Mouse (Mus musculus): ENCODE results near the gene Gpc1.

Gene Gpc1

GRCm38 (mm10) chr1:92831188-92832001, at the start of gene Gpc1:
Gene Gpc1, plus strand, starts transcription at chr1:92831645.
- peak; percentile 72 for DNase-seq (ENCODE audit: low read depth, low spot score)

- DNase-seq (ENCODE audit: low read depth, low spot score) = peak; percentile 70
Measured at GRCm38 (mm10) chr1:92781862-92782261, 49.6 kb upstream of the Gpc1 start.

GRCm38 (mm10) chr1:92782587-92782986, 48.9 kb upstream of the Gpc1 start:
- no peak for DNase-seq (ENCODE audit: low read depth, low spot score)

GRCm38 (mm10) chr1:92787221-92787620, 44.2 kb upstream of the Gpc1 start:
- DNase-seq (ENCODE audit: low read depth, low spot score) = peak; percentile 9

- DNase-seq (ENCODE audit: low read depth, low spot score) = no peak
Measured at GRCm38 (mm10) chr1:92788049-92788448, 43.4 kb upstream of the Gpc1 start.

GRCm38 (mm10) chr1:92790628-92791027, 40.8 kb upstream of the Gpc1 start:
- DNase-seq (ENCODE audit: low read depth, low spot score) = no peak

- DNase-seq (ENCODE audit: low read depth, low spot score) = no peak
Measured at GRCm38 (mm10) chr1:92791070-92791831, 40.2 kb upstream of the Gpc1 start.

- DNase-seq (ENCODE audit: low read depth, low spot score) = peak; percentile 35
Measured at GRCm38 (mm10) chr1:92793781-92794180, 37.7 kb upstream of the Gpc1 start.

- DNase-seq (ENCODE audit: low read depth, low spot score) = no peak
Measured at GRCm38 (mm10) chr1:92798425-92798824, 33.0 kb upstream of the Gpc1 start.

GRCm38 (mm10) chr1:92799653-92800052, 31.8 kb upstream of the Gpc1 start:
- DNase-seq (ENCODE audit: low read depth, low spot score) = peak; percentile 75

- no peak for DNase-seq (ENCODE audit: low read depth, low spot score)
Measured at GRCm38 (mm10) chr1:92802362-92802761, 29.1 kb upstream of the Gpc1 start.

- no peak for DNase-seq (ENCODE audit: low read depth, low spot score)
Measured at GRCm38 (mm10) chr1:92803376-92803775, 28.1 kb upstream of the Gpc1 start.

GRCm38 (mm10) chr1:92805181-92805580, 26.3 kb upstream of the Gpc1 start:
- DNase-seq (ENCODE audit: low read depth, low spot score) = no peak

- DNase-seq (ENCODE audit: low read depth, low spot score) = no peak
Measured at GRCm38 (mm10) chr1:92805836-92806235, 25.6 kb upstream of the Gpc1 start.

- DNase-seq (ENCODE audit: low read depth, low spot score) = no peak
Measured at GRCm38 (mm10) chr1:92806720-92807119, 24.7 kb upstream of the Gpc1 start.

- DNase-seq (ENCODE audit: low read depth, low spot score) = no peak
Measured at GRCm38 (mm10) chr1:92809621-92810020, 21.8 kb upstream of the Gpc1 start.

- DNase-seq (ENCODE audit: low read depth, low spot score) = no peak
Measured at GRCm38 (mm10) chr1:92814319-92814718, 17.1 kb upstream of the Gpc1 start.

- DNase-seq (ENCODE audit: low read depth, low spot score) = no peak
Measured at GRCm38 (mm10) chr1:92815100-92815499, 16.3 kb upstream of the Gpc1 start.

GRCm38 (mm10) chr1:92815756-92816294, 15.6 kb upstream of the Gpc1 start:
- DNase-seq (ENCODE audit: low read depth, low spot score) = no peak

- no peak for DNase-seq (ENCODE audit: low read depth, low spot score)
Measured at GRCm38 (mm10) chr1:92830626-92831187, 738 bp upstream of the Gpc1 start.

GRCm38 (mm10) chr1:92832011-92833010, 866 bp downstream of the Gpc1 start:
- no peak for DNase-seq (ENCODE audit: low read depth, low spot score)
